9 mouse cellular contexts compared by ENCODE assay signal in genomic region chr11:50669542-50670362, GRCm38 (mm10).
A peak's percentile ranks its signal among the peaks of the same experiment; 100 is the strongest.
DNase-seq lines count a peak whose midpoint lies in the region; ATAC-seq and TF ChIP-seq lines count a peak whose summit lies in the region.
"Had no signal": no experiment of that assay in that cellular context is flagged by ENCODE, and none has a peak within 500 bp of the region (broad histone marks: within the 10 kb centered on the region; RNA-seq: fewer than 3 reads in every experiment).

No protein-coding gene starts in this region.

- DNase-seq in left cerebral cortex, postnatal 10 days (ENCODE audit: extremely low spot score in 1 of 2, low spot score in 2 of 2), result peak; percentile 16 to 56
- DNase-seq in left cerebral cortex, adult 9 months (ENCODE audit: low spot score in 2 of 2), result no peak
- peak; percentile 87 for DNase-seq in heart, adult 8-10 months (ENCODE audit: low spot score)
- peak; percentile 36 to 37 for DNase-seq in layer of hippocampus, adult 2 months (ENCODE audit: low spot score in 2 of 2)
- DNase-seq in right cerebral cortex, postnatal 14 days, result peak; percentile 17
- DNase-seq in spleen, adult 18-20 months, result no peak
- DNase-seq in midbrain, embryonic 10.5 days (ENCODE audit: low spot score), result no peak

- intact Hi-C loops in left cerebral cortex, postnatal 10 days (cut with DNase I), result no loop called here

- no peaks in the 10 kb centered on the region for H3K27me3 ChIP-seq in midbrain, embryonic 10.5 days (ENCODE audit: low read depth, poor library complexity, severe bottlenecking)
- H3K27me3 ChIP-seq: Patski had no signal

- no peak overlapping the region for H3K4me3 ChIP-seq in layer of hippocampus, adult 2 months
- H3K4me3 ChIP-seq in midbrain, embryonic 10.5 days, result no peak overlapping the region

- H3K36me3 ChIP-seq in midbrain, embryonic 10.5 days, result no peaks in the 10 kb centered on the region

- ATAC-seq in cerebellum, adult (ENCODE audit: insufficient number of reproducible peaks, low FRiP score, low TSS enrichment), result peak; percentile 71
- ATAC-seq: Patski had no signal

- no peak for TF ChIP-seq CTCF in layer of hippocampus, adult 2 months (conservative IDR thresholded peaks at IDR 0.05)

- H3K4me1 ChIP-seq in midbrain, embryonic 10.5 days, result no peaks in the 10 kb centered on the region

- H3K27ac ChIP-seq in layer of hippocampus, adult 2 months, result no peak overlapping the region
- no peak overlapping the region for H3K27ac ChIP-seq in midbrain, embryonic 10.5 days (replicated peaks)

- no peaks in the 10 kb centered on the region for H3K9me3 ChIP-seq in midbrain, embryonic 10.5 days (replicated peaks)

- 86% methylated on average over 9 of the region's 9 CpGs for WGBS in midbrain, embryonic 10.5 days

Comparison
In these comparisons a context has a peak if more than half of its experiments do, and no peak if none do; other contexts are left out.
1. DNase-seq: peak in left cerebral cortex, postnatal 10 days (2 of 2), heart, adult 8-10 months (single experiment), layer of hippocampus, adult 2 months (2 of 2) and right cerebral cortex, postnatal 14 days (single experiment); none in left cerebral cortex, adult 9 months (0 of 2), spleen, adult 18-20 months (0 of 2) and midbrain, embryonic 10.5 days (single experiment).